Mouse (Mus musculus): ENCODE measurements around the gene Sgpp2.

Sgpp2 gene

GRCm38 (mm10) chr1:78451070-78451854, 141.1 kb downstream of the Sgpp2 start:
- DNase-seq (ENCODE audit: low spot score) = peak; percentile 12

- no peak for DNase-seq (ENCODE audit: low spot score)
These were observed 142.4 kb downstream of the Sgpp2 start for GRCm38 (mm10) chr1:78452544-78452943.

GRCm38 (mm10) chr1:78453886-78454285, 143.7 kb downstream of the Sgpp2 start:
- DNase-seq (ENCODE audit: low spot score) = no peak

- peak; percentile 61 for DNase-seq (ENCODE audit: low spot score)
These were observed 144.5 kb downstream of the Sgpp2 start for GRCm38 (mm10) chr1:78454659-78455058.

Data from MN1 (cell line).